Mouse (Mus musculus): ENCODE results near the gene Mink1. TPM values are rescaled to one million over a fixed set of nuclear protein-coding genes. Genes with fewer than 3 reads are reported as not detected.
A peak's percentile ranks its signal among the peaks of the same experiment; 100 is the strongest.

Gene Mink1
- total RNA-seq, 2 experiments from 2014 or later: 42.2 to 44.1 TPM

GRCm38 (mm10) chr11:70649185-70649734 is 86.6 kb downstream of the Mink1 start:
- no peak for DNase-seq
- intact Hi-C loops (cut with DNase I): no loop called here

DNA sequence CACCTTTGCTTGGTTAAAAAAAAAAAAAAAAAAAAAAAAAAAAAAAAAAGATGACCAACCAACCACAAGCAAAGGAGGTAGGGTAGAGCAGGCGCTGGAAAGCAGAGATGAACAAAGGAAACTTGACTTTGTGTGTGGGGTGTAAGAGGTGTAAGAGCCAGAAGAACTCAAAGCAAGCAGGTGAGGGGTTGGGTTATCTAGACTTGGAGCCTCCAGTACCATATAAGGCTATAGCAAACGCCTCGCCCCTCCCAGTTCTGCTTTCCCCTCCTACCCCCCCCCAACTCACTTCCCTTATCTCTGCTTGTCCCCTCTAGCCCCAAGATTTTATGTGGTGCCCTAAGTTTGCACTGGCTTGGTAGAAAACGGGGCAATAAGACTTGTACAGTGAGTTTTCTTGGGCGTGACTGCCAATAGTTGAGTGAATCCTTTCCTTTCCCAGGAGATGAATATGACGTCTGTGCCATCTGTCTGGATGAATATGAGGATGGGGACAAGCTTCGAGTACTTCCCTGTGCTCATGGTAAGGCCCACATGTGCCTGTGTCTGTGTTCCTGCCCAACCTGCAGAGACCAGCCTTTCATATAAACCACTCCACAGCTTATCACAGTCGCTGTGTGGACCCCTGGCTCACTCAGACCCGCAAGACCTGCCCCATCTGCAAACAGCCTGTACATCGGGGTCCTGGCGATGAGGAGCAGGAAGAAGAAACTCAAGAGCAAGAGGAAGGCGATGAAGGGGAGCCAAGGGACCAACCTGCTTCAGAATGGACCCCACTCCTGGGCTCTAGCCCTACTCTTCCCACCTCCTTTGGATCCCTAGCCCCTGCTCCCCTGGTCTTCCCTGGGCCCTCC is 87.9 kb downstream of the Mink1 start:
- DNase-seq: no peak
- intact Hi-C loops (cut with DNase I): loop anchor here (10.0 kb wide), 1 partner anchor 656 kb away; the partner anchor contains the start of genes Gabarap and Phf23

GRCm38 (mm10) chr11:70651391-70651790 is 88.7 kb downstream of the Mink1 start:
- no peak for DNase-seq
- intact Hi-C loops (cut with DNase I): loop anchor here (10.0 kb wide), 1 partner anchor 657 kb away; the partner anchor contains the start of genes Gabarap and Phf23

DNA sequence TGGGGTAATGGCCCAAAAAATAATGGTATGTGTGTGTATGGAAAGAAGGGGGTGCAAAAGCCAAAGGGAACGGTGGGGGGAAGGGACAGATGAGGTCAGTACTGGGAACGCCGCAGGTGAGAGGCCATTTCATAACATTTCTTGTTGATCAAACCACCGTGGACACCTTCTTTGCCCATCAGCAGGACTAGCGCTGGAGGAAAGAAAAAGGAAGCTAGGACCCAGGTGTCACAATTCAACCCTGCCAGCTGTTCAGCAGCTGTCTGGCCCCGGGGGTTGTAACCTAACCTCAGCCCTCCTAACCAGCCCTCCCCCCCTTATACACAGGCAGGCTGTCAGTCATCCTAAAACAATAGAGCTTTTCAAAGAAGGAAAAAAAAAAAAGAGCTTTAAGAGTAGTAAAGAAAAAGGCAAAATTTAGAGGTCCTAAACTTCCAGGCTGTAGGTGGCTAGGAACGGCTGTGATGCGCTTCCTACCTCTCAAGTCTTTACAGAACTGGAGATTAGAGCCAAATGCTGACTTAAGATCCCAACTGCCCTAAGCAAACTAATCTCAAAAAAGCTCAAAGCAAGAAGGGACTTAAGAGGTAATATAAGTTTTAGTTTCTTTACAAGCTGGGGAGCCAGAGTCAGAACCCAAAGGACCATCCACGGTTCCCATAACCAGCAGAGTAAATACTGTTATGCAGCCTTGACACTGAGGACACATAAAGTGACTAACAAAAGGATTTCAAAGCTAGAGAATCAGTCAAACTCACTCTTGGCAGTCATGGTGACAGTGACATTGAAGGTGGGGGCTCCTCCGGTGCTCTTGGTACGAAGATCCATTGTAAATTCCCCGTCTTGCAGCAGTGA is 89.6 kb downstream of the Mink1 start:
- no peak for DNase-seq
- intact Hi-C loops (cut with DNase I): loop anchor here (10.0 kb wide), 1 partner anchor 657 kb away; the partner anchor contains the start of genes Gabarap and Phf23

GRCm38 (mm10) chr11:70652884-70653344 is 90.2 kb downstream of the Mink1 start:
- intact Hi-C loops (cut with DNase I): loop anchor here (10.0 kb wide), 1 partner anchor 658 kb away; the partner anchor contains the start of genes Gabarap and Phf23
- DNase-seq: no peak

DNA sequence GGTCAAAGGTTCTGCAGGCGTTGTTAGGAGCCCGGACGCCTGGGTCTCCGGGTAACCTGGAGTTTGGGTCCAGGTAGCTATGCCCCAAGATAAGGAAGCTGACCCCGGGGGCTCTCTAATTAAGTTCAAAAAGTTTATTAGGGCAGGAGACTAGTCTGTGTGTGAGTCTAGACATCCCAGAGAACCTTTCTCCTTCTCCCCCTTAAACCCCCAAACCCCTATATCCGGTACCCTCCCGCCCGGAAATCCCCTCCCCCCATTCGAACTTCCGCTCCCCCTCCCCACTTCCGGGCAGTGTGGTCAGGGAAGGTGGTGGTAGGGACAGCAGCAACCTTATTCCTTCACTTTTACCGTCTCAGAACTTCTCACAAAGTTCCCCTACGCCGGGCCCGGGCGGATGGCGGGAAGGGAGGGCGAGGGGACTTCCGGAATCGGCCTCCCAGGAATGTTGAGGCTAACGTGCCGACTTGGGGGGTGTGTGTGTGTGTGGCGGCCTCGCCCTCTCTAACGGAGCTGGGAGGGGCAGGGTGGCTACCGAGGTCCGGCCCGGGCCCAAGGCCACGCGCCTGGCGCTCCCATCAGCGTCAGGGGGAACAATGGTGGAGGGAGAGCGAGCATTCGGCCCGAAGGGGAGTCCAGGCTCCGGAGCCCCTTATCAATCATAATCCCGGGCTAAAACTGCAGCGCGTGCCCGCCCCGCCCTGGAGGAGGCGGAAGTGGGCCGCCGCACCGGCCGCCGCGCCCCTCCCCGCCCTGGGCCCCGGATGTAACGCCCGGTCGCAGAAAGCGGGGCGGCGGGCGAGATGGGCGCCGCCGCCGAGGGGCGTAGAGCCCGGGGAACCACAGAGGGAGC is 90.9 kb downstream of the Mink1 start:
- intact Hi-C loops (cut with DNase I): loop anchor here (2.0 to 10.0 kb wide), 2 partner anchors 33 to 659 kb away; partner anchors contain the start of genes Gabarap and Phf23

DNA sequence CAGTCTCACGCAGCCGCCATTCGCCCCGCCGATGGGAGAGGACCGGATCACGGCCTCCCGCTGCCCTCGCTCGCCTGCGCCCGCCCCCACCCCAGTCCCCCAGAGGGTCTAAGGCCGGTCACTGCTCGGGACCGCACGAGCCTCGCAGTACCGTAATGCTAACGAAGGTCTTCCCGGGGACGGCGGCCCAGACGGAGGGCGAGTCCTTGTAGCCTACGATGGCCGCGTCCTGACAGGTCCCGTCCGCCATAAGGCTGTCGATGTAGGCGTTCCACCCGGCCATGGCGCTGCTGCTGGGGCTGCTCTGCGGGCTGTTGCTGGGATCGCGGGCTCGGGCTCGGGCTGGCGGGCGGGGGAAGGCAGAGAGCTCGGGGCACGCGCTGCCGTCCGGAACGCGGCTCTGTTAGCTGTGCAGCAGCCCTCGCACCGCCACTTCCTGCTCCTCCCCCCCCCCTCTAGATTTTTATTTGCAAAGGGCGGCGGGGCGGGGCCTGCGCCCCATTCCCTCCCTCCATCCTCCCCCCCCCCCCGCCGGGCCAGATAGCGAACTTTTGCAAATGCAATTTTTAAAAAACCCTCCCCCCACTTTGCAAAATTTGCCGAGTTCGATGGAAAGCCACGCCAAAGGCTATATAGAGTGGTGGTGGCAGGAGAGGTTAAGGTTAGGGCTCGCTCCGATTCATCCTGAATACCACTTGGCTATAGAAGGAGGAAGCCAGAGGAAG is 91.7 kb downstream of the Mink1 start, which contains the start of gene Pfn1:
Gene Pfn1, minus strand, starts transcription at position 447 of the 725 bp plus-strand sequence.
- DNase-seq: peak; percentile 78 to 83
- intact Hi-C loops (cut with DNase I): loop anchor here (2.0 to 10.0 kb wide), 2 partner anchors 32 to 660 kb away; partner anchors contain the start of genes Gabarap and Phf23

More for the DNA sequence above, 90.9 kb downstream of the Mink1 start:
- DNase-seq: peak; percentile 76 to 77

- peak; percentile 86 to 87 for DNase-seq
- intact Hi-C loops (cut with DNase I): loop anchor here (2.0 to 10.0 kb wide), 2 partner anchors 32 to 660 kb away; partner anchors contain the start of genes Gabarap and Phf23
Observed at GRCm38 (mm10) chr11:70654923-70655570, 92.4 kb downstream of the Mink1 start.

DNA sequence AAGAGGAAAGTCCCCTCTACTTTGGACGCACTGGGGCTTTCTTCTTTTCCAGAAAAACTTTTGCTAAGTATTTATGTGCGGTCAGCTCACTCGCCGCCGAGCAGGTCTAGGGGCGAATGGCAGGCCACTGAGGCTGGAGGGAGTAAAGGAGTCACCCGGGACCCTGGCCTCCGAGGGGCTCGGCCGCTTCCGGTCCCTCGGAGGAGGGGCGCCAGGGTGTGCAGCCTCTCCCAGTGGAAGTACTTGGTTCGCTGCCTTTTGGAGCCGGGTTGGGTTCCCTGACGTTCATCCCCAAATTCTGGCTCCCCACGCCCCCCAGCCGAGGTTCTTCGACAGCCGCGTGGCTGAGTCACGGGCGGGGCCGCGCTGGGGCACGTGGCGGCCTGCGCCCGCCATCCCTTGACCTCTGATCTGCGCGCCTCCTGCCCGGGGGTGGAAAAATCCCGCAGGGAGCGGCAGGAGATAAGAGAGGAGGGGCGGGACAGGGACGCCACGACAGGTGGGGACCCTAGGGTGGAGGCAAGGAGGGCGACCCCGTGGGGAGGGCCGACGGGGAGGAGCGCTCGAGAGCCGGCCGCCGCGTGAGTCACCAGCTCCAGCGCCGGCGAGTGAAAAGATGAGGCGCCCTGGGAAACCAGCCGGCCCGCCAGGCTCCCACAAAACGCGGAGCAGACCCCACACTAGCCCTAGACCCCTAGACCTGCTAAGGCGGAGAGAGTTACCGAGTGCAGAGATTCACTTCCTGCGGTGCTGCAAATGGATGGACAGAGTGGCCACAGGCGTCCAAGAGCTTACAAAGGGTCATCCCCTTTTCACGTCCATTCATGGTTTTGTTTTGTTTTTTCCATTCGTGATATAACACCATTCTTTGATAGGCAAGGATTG is 93.1 kb downstream of the Mink1 start:
- intact Hi-C loops (cut with DNase I): loop anchor here (2.0 to 10.0 kb wide), 2 partner anchors 31 to 661 kb away; partner anchors contain the start of genes Gabarap and Phf23
- DNase-seq: peak; percentile 72 to 76

DNA sequence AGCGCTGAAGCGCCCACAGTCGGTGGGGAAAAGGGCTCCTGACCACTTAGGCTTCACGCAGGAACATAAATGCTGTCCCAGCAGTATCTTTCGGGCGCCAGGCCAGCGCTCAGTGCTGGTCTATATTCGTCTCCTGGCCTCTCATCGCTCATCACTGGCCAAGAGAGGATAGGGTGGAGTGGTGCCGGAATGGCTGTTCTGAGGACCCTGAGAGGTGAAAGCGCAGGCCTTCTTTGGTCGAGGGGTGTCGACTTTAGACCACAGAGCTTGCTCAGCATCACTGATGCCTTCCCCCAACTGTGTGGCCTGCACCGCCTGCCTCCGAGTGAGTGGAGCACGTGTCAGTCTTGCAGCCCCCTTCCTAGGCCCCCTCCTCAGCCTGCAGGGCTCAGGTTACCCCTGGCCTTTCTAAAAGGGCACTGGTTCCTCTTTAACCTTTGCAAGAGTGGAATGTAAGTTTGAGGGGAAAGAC is 93.8 kb downstream of the Mink1 start:
- intact Hi-C loops (cut with DNase I): loop anchor here (10.0 kb wide), 1 partner anchor 662 kb away; the partner anchor contains the start of genes Gabarap and Phf23
- peak; percentile 79 to 84 for DNase-seq

DNA sequence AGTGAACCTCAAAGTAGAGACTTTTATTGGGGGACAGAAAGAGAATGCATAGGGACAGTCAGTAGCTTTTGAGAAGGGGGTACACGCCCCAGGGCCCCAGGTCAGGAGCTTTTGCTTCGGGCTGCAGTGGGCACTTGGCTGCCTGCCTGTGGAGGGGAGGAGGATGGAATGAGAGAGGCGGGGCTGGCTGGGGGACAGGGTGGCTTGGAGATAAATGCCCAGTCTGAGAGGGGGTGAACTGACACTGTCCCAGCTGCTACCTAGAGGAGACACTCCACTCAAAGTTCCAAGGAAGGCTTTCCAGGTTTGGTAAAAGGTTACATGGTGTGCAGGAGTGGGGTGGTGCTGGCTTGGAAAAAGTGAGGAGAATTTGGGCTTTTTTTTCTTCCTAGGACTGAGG is 94.3 kb downstream of the Mink1 start, which contains the start of gene Eno3:
Gene Eno3, plus strand, starts transcription at position 239 of the 400 bp plus-strand sequence.
- peak; percentile 65 for DNase-seq
- intact Hi-C loops (cut with DNase I): loop anchor here (10.0 kb wide), 1 partner anchor 662 kb away; the partner anchor contains the start of genes Gabarap and Phf23

DNA sequence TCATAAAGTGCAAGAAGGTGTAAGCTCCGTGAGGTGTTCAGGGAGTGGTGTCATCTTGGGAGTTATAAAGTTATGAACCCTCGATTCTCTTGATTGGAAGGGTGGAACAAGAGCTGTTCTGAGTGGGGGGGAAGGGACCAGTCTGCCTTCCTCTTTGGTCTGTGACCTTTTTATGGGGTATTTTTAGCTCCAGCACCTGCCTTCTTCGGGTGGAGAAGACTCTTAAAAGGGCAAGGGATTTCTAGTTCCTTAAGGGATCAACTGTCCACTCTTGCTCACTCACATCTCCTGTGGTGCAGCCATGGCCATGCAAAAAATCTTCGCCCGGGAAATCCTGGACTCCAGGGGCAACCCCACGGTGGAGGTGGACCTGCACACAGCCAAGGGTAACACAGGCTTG is 94.9 kb downstream of the Mink1 start:
- intact Hi-C loops (cut with DNase I): loop anchor here (10.0 kb wide), 1 partner anchor 663 kb away; the partner anchor contains the start of genes Gabarap and Phf23
- no peak for DNase-seq

DNA sequence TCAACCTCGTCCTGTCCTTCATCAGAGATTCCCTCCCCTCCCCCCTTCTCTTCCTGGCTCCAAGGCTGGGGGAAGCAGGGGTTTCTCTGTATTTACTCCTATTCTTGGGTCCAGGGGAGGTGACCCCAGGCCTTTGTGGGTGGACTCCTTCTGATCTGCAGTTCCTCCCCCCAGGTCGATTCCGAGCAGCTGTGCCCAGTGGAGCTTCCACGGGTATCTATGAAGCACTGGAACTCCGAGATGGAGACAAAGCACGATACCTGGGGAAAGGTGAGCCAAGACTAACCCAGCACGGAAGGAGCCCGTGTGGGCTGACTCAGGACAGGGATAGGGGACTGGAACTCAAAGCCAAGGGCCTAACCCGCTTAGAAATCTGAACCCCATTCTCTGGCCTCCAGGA is 95.3 kb downstream of the Mink1 start:
- no peak for DNase-seq
- intact Hi-C loops (cut with DNase I): loop anchor here (10.0 kb wide), 1 partner anchor 663 kb away; the partner anchor contains the start of genes Gabarap and Phf23

DNA sequence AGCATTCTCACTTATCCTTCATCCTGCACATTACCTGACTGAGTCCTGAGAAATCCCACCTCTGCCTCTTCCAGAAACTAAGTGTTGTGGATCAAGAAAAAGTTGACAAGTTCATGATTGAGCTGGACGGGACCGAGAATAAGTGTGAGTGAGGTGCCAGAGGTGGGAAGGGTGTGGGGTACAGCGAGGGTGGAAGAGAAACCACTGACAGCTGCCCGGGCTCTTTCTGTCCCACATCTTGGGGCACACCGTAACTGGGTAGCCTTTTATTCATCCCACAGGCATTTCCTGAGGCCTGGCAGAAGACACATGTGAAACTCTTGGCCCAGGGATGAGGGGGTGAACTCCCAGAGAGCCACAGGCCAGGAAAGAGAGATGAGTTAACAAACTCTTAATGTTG is 95.8 kb downstream of the Mink1 start:
- DNase-seq: no peak

DNA sequence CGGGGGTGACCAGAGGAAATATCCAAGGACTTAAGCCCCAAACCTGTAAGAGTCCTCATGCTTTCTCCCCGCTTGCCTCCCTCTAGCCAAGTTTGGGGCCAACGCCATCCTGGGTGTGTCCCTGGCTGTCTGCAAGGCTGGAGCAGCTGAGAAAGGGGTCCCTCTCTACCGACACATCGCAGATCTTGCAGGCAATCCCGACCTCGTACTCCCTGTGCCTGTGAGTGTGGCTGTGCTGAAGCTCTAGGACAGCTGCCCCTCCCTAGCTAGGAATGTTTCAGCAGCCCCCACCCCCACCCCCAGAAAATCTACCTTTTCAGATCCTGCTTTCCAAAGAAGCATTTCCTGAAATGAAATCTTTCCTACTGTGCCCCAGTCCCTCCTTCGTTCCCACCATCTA is 96.3 kb downstream of the Mink1 start:
- DNase-seq: no peak
- intact Hi-C loops (cut with DNase I): loop anchor here (10.0 kb wide), 1 partner anchor 664 kb away; the partner anchor contains the start of genes Gabarap and Phf23

More for the DNA sequence above, 95.8 kb downstream of the Mink1 start:
- intact Hi-C loops (cut with DNase I): loop anchor here (10.0 kb wide), 1 partner anchor 664 kb away; the partner anchor contains the start of genes Gabarap and Phf23

DNA sequence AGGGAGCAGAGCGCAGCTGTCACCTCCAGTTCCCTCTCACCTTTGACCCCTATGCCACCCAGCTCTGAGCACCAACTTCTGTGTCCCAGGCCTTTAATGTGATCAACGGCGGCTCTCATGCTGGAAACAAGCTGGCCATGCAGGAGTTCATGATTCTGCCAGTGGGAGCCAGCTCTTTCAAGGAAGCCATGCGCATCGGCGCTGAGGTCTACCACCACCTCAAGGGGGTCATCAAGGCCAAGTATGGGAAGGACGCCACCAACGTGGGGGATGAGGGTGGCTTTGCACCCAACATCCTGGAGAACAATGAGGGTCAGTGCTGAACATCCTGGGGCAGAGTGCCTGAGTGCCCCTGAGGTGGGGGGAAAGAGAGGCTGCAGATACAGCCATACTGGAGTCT is 97.9 kb downstream of the Mink1 start:
- DNase-seq: no peak
- intact Hi-C loops (cut with DNase I): no loop called here
